Mouse (Mus musculus) naive thymus-derived CD4-positive, alpha-beta T cell, adult 5 months (primary cell): ENCODE results near the gene Gpr119. TPM values are rescaled to one million over a fixed set of nuclear protein-coding genes. Genes with fewer than 3 reads are reported as not detected.

Experiments used
- polyA plus RNA-seq: library from polyadenylated mRNA; unstranded; fragments of 100-300 nt; shearing (Covaris generic); gene quantifications from one replicate; pipeline ENCODE4 v1.2.1, GENCODE M21; 2017

The Gpr119 gene
- not detected for polyA plus RNA-seq

DNA sequence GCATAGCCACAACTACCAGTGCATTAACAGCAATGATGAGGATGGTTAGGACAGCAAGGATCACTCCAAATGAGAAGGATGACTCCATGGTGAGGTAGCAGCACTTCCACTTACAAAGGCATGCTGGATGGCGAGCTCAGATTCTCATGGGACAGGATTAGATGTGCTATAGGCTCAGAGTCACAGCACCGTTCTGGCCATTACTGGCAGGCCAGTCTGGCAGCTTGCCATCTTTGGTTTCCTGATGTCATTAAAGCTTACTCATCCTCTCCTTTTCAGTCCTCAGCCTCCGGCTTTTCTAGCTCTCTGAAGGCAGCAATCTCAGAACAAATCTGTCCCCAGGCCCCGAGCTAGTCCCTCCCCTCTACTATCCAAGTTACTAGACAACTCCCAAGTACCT, at the start of gene Gpr119:
TSS of gene Gpr119 (minus strand) at position 308 of the 400 bp plus-strand sequence.

GRCm38 (mm10) chrX:48694864-48695371, 20.6 kb upstream of the Gpr119 start, which contains the start of gene Rbmx2:
TSS of gene Rbmx2 (plus strand) at chrX:48695004.

DNA sequence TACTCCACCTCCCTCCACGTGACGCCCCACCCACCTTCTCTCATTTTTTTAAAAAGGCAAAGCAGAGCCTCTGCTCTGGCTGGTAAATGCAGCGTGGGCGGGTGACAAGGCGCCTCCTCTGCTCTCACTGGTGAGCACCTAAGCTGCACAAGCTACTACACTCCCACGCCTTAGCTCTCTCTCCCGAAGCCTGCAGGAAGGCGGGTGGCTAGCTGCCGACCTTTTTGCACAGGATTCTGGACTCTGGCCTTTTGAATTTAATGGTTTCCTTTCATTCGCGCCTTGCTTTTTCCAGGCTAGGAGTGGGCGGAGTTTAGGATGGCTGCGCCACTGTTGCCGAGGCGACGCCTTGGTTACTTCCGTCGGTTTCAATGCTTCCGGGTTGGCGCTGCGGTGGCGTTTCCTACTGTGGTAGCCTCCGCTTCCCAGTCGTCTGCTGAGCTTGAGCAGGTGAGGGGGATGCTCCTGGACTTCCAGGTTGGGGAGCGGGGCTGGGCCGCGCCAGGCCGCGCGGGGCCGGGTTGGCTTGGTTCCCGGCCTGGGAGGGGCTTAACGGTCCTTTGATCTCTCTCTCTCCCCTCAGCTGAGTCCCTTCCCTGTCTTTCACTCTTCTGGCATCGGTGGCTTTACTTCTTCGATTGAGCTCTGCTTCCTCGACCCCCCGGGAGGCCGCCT, 50.8 kb downstream of the Gpr119 start, which contains the start of gene Slc25a14:
TSS of gene Slc25a14 (plus strand) at position 35 of the 675 bp plus-strand sequence.

Other genes starting within 250 kb of the Gpr119 start
- gene Elf4, start 211.3 kb downstream of the Gpr119 start, polyA plus RNA-seq = 64.1 TPM
- gene Aifm1, start 160.9 kb downstream of the Gpr119 start, polyA plus RNA-seq = 28.2 TPM
- 0.30 TPM for gene Rab33a, start 155.2 kb downstream of the Gpr119 start, polyA plus RNA-seq
- 12.7 TPM for gene Zfp280c, start 80.0 kb downstream of the Gpr119 start, polyA plus RNA-seq
- 2.9 TPM for gene Slc25a14, start 51.1 kb downstream of the Gpr119 start, polyA plus RNA-seq
- gene Rbmx2, start 20.5 kb upstream of the Gpr119 start, polyA plus RNA-seq = 12.2 TPM
- not detected for gene Gm595, start 203.2 kb upstream of the Gpr119 start, polyA plus RNA-seq